Mouse (Mus musculus) stomach, embryonic 15.5 days (tissue): Measurements from ENCODE around the gene Smyd3. TPM values are rescaled to one million over a fixed set of nuclear protein-coding genes. Genes with fewer than 3 reads are reported as not detected.

Experiments used
- ATAC-seq: fragments of 200-750 bp; cut with Nextera tagmentation; 2 replicates; pipeline ENCODE4 v1.8.0; 2017; ENCODE audit warnings: low read depth, moderate number of reproducible peaks, moderate TSS enrichment; ENCODE audit not compliant: insufficient read depth, low FRiP score
- H3K27ac ChIP-seq: fragments of 300-500 bp; sonication (generic); 2 replicates; pipeline ENCODE4 v1.5.1; 2015; ENCODE audit warnings: mild to moderate bottlenecking, inconsistent platforms
- H3K27me3 ChIP-seq: fragments of 300-500 bp; sonication (generic); replicated peaks from 2 replicates; pipeline ENCODE4 v1.6.1; 2015; ENCODE audit warnings: inconsistent platforms
- H3K36me3 ChIP-seq: fragments of 300-500 bp; sonication (generic); 2 replicates; pipeline ENCODE4 v1.6.1; 2015; ENCODE audit warnings: inconsistent platforms
- H3K4me1 ChIP-seq: fragments of 300-500 bp; sonication (generic); 2 replicates; pipeline ENCODE4 v1.6.1; 2015; ENCODE audit warnings: inconsistent platforms
- H3K4me2 ChIP-seq: fragments of 300-500 bp; sonication (generic); 2 replicates; pipeline ENCODE4 v1.6.1; 2015; ENCODE audit warnings: mild to moderate bottlenecking, inconsistent platforms
- H3K4me3 ChIP-seq: fragments of 300-500 bp; sonication (generic); replicated peaks from 2 replicates; pipeline ENCODE4 v1.5.1; 2015; ENCODE audit warnings: inconsistent platforms
- H3K9ac ChIP-seq: fragments of 300-500 bp; sonication (generic); 2 replicates; pipeline ENCODE4 v1.6.1; 2015; ENCODE audit warnings: inconsistent platforms
- H3K9me3 ChIP-seq: fragments of 300-500 bp; sonication (generic); 2 replicates; pipeline ENCODE4 v1.6.1; 2016; ENCODE audit warnings: inconsistent platforms
- WGBS: fragments of 180-500 bp; shearing (Covaris S2); methylation state at CpG from one replicate; pipeline ENCODE4 v1.1.7; 2015; 5-methylcytosine and 5-hydroxymethylcytosine counted together
- polyA plus RNA-seq: library from polyadenylated mRNA; unstranded; fragments of >200 nt; fragmentation: Nextera tagmentation; extraction: Ambion mirVana; gene quantifications from 2 replicates; pipeline ENCODE4 v1.2.1, GENCODE M21; 2015

Gene Smyd3
- polyA plus RNA-seq, 1 experiment from 2014 or later, result 19.6 TPM

- H3K9ac ChIP-seq, result no peak overlapping the region
- H3K27ac ChIP-seq, result no peak overlapping the region
- WGBS, result 59% methylated on average over 12 of the region's 12 CpGs
- no peak for ATAC-seq
- no peaks in the 10 kb centered on the region for H3K9me3 ChIP-seq
- H3K4me2 ChIP-seq, result no peak overlapping the region
- 0 out of 2 replicates have a peak, but pooled peaks cover 8% of the 10 kb centered on the region for H3K4me1 ChIP-seq
- no peaks in the 10 kb centered on the region for H3K36me3 ChIP-seq
- no peak overlapping the region for H3K4me3 ChIP-seq
- no peaks in the 10 kb centered on the region for H3K27me3 ChIP-seq
Measured at GRCm38 (mm10) chr1:179141071-179141650, 376.7 kb downstream of the Smyd3 start.

DNA sequence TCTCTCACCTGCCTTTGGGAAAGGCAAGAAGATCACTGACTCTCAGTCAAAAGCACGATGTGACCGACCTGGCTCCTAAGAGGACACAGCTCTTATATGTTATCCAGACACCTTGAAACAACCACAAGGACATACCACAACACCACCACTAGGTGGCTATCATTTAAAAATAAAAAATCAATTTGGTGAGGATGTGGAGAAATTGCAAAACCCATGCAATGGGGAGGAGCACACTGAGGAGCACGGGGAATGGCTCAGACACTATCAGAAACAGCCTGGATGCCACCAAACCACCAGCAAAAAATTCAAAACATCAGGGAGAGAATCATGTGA, 380.7 kb downstream of the Smyd3 start:
- Histone ChIP-seq H3K9me3 (no peaks in the 10 kb centered on the region), H3K9ac (no peak overlapping the region), H3K36me3 (no peaks in the 10 kb centered on the region), H3K4me3 (no peak overlapping the region), H3K4me2 (no peak overlapping the region), H3K27me3 (no peaks in the 10 kb centered on the region), H3K27ac (peak overlapping the region; percentile 12; the same call in 1 of the 2 replicates), H3K4me1 (0 out of 2 replicates have a peak, but pooled peaks cover 8% of the 10 kb centered on the region)
- no peak for ATAC-seq
- 61% methylated on average over 3 of the region's 3 CpGs for WGBS

GRCm38 (mm10) chr1:179136461-179137144, 381.2 kb downstream of the Smyd3 start:
- ATAC-seq, result peak; percentile 50
- Histone ChIP-seq H3K27ac (peak overlapping the region; percentile 12; the same call in 1 of the 2 replicates), H3K4me2 (peak overlapping the region; percentile 28; the same call in 1 of the 2 replicates), H3K9ac (no peak overlapping the region), H3K27me3 (no peaks in the 10 kb centered on the region), H3K4me3 (no peak overlapping the region), H3K4me1 (0 out of 2 replicates have a peak, but pooled peaks cover 8% of the 10 kb centered on the region), H3K9me3 (no peaks in the 10 kb centered on the region), H3K36me3 (no peaks in the 10 kb centered on the region)
- 36% methylated on average over 14 of the region's 14 CpGs for WGBS

GRCm38 (mm10) chr1:179129995-179130394, 387.8 kb downstream of the Smyd3 start:
- no peak overlapping the region for H3K27ac ChIP-seq
- peaks cover 6% of the 10 kb centered on the region; the same call in 1 of the 2 replicates for H3K4me1 ChIP-seq
- 89% methylated on average over 5 of the region's 5 CpGs for WGBS
- H3K9ac ChIP-seq, result no peak overlapping the region
- ATAC-seq, result no peak
- no peaks in the 10 kb centered on the region for H3K36me3 ChIP-seq
- H3K9me3 ChIP-seq, result no peaks in the 10 kb centered on the region
- no peak overlapping the region for H3K4me3 ChIP-seq
- H3K27me3 ChIP-seq, result no peaks in the 10 kb centered on the region
- H3K4me2 ChIP-seq, result no peak overlapping the region

DNA sequence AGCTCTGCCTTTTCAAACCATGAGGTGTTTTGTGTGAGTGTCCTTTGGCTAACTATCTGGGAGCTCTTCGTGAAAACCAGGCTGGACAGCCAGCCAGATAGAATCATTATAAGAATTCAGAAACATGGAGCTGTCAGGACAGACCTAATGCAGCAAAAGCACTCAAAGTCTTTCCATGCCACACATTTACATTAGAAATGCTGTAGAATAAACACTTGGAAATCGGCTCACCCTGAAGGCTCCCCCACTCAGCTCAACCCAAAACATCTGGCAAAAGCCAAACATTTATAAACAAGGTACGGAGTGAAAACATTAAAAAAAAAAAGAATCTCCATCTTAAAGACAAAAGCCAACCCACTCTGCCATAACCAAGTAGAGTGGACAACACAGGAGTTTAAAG, 391.6 kb downstream of the Smyd3 start:
- Histone ChIP-seq H3K4me2 (no peak overlapping the region), H3K36me3 (no peaks in the 10 kb centered on the region), H3K27me3 (no peaks in the 10 kb centered on the region), H3K9ac (no peak overlapping the region), H3K4me3 (no peak overlapping the region), H3K9me3 (no peaks in the 10 kb centered on the region), H3K27ac (no peak overlapping the region), H3K4me1 (peaks cover 6% of the 10 kb centered on the region; the same call in 1 of the 2 replicates)
- 30% methylated on average over 3 of the region's 3 CpGs for WGBS
- ATAC-seq, result no peak

- Histone ChIP-seq H3K27ac (no peak overlapping the region), H3K9me3 (no peaks in the 10 kb centered on the region), H3K4me3 (no peak overlapping the region), H3K9ac (no peak overlapping the region), H3K27me3 (no peaks in the 10 kb centered on the region), H3K4me1 (peaks cover 6% of the 10 kb centered on the region; the same call in 1 of the 2 replicates), H3K36me3 (no peaks in the 10 kb centered on the region), H3K4me2 (no peak overlapping the region)
- no peak for ATAC-seq
- 58% methylated on average over 11 of the region's 11 CpGs for WGBS
Measured at GRCm38 (mm10) chr1:179122476-179123229, 395.2 kb downstream of the Smyd3 start.

DNA sequence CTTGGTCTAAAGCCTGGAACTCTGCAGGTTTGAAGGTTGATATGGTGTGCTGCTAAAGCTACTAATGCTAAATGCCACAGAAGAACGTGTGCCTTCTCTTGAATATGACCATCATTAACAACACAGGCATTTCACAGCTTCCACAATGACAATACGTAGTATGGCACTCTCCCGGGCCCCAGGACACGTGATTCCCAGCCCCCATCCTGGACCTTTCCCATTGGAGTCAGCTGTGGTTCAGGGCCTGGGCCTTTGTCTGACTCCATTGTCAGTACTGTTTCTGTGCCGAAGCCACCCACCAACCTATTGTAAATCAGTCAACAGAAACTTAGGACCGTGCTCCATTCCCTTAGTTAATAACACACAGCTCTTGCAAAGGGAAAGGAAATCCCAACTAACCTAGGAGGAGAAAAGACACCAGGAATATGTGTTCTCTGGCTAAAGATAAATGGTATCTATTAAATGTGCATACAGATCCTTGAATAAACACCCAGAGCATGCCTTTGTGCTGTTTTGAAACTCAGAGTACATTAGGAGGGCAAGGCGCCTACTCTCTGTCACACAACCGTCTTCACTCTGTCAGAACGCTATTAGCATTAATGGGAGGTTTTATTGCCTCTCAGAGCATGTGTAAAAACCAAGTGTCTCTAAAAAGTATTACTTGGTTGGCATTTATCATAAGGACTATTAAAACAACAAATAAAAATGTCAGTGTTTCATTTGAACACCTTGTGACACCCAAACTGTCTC, 397.4 kb downstream of the Smyd3 start:
- H3K9ac ChIP-seq, result no peak overlapping the region
- H3K9me3 ChIP-seq, result no peaks in the 10 kb centered on the region
- no peaks in the 10 kb centered on the region for H3K36me3 ChIP-seq
- no peak overlapping the region for H3K27ac ChIP-seq
- H3K4me3 ChIP-seq, result no peak overlapping the region
- no peak for ATAC-seq
- no peaks in the 10 kb centered on the region for H3K27me3 ChIP-seq
- no peak overlapping the region for H3K4me2 ChIP-seq
- 57% methylated on average over 9 of the region's 9 CpGs for WGBS
- peaks cover 4% of the 10 kb centered on the region; the same call in 1 of the 2 replicates for H3K4me1 ChIP-seq

GRCm38 (mm10) chr1:179118673-179119072, 399.2 kb downstream of the Smyd3 start:
- no peaks in the 10 kb centered on the region for H3K27me3 ChIP-seq
- H3K9me3 ChIP-seq, result no peaks in the 10 kb centered on the region
- ATAC-seq, result no peak
- peaks cover 9% of the 10 kb centered on the region for H3K4me1 ChIP-seq
- no peak overlapping the region for H3K27ac ChIP-seq
- H3K9ac ChIP-seq, result no peak overlapping the region
- no peak overlapping the region for H3K4me3 ChIP-seq
- WGBS, result 81% methylated on average over 7 of the region's 7 CpGs
- H3K4me2 ChIP-seq, result no peak overlapping the region
- no peaks in the 10 kb centered on the region for H3K36me3 ChIP-seq

- no peaks in the 10 kb centered on the region for H3K36me3 ChIP-seq
- H3K9ac ChIP-seq, result no peak overlapping the region
- H3K4me2 ChIP-seq, result no peak overlapping the region
- no peak for ATAC-seq
- no peak overlapping the region for H3K27ac ChIP-seq
- H3K4me1 ChIP-seq, result peaks cover 9% of the 10 kb centered on the region
- H3K27me3 ChIP-seq, result no peaks in the 10 kb centered on the region
- no peaks in the 10 kb centered on the region for H3K9me3 ChIP-seq
- H3K4me3 ChIP-seq, result no peak overlapping the region
- WGBS, result 73% methylated on average over 10 of the region's 10 CpGs
Measured at GRCm38 (mm10) chr1:179116729-179117663, 400.8 kb downstream of the Smyd3 start.

- H3K27ac ChIP-seq, result peak overlapping the region; percentile 52; the same call in 1 of the 2 replicates
- ATAC-seq, result no peak
Measured at GRCm38 (mm10) chr1:179114833-179115495, 402.9 kb downstream of the Smyd3 start.

More at GRCm38 (mm10) chr1:179114833-179115495, 402.9 kb downstream of the Smyd3 start:
- Histone ChIP-seq H3K36me3 (no peaks in the 10 kb centered on the region), H3K4me1 (peaks cover 9% of the 10 kb centered on the region), H3K27me3 (no peaks in the 10 kb centered on the region), H3K9ac (no peak overlapping the region), H3K4me3 (no peak overlapping the region), H3K4me2 (no peak overlapping the region), H3K9me3 (no peaks in the 10 kb centered on the region)
- 54% methylated on average over 7 of the region's 7 CpGs for WGBS
